ENCODE assay signal across 8 mouse cellular contexts in the genomic region with DNA sequence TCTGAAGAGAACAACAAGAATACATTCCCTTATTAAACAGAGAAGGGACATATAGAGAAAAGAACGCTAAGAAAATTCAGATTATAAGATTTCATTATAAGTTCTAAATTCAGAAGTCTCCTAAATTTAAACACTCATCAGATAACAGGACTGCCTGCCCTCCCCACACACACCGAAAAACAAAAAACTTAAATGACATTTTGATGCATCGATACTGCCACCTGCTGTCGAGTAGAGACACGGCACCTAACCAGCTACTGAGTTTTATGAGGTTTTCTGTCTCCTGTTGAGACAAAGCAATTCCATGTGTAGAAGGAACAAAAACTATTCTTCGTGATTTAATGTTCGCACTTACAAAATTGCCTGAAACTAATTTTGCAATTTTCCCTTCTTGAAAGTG. TPM values are rescaled to one million over a fixed set of nuclear protein-coding genes. Genes with fewer than 3 reads are reported as not detected.
A peak's percentile ranks its signal among the peaks of the same experiment; 100 is the strongest.
DNase-seq lines count a peak whose midpoint lies in the region; ATAC-seq and TF ChIP-seq lines count a peak whose summit lies in the region.

No protein-coding gene starts in this region.

- peak overlapping the region in 1 of 2 experiments; percentile 51; a peak in 3 of 4 replicates for H3K4me3 ChIP-seq in heart, embryonic 14.5 days (ENCODE audit: control insufficient read depth in 1 of 2, insufficient read depth in 1 of 2, low read depth in 1 of 2, low read length in 2 of 2)
- peak overlapping the region; percentile 37 for H3K4me3 ChIP-seq in kidney, postnatal 0 days (replicated peaks; ENCODE audit: low read depth, low read length)
- H3K4me3 ChIP-seq in liver, adult 2 months (ENCODE audit: insufficient read depth, low read depth, low read length) = no peak overlapping the region

- no peaks in the 10 kb centered on the region for H3K79me2 ChIP-seq in liver, adult 2 months (ENCODE audit: control insufficient read depth, insufficient read depth, low read length)

- H3K4me2 ChIP-seq in heart, embryonic 14.5 days (ENCODE audit: low read length) = peak overlapping the region; percentile 90
- H3K4me2 ChIP-seq in kidney, postnatal 0 days (ENCODE audit: low read length) = peak overlapping the region; percentile 71

- H3K36me3 ChIP-seq in heart, embryonic 14.5 days (ENCODE audit: control insufficient read depth, insufficient read depth, low read length) = no peaks in the 10 kb centered on the region
- no peaks in the 10 kb centered on the region for H3K36me3 ChIP-seq in kidney, postnatal 0 days (ENCODE audit: insufficient read depth, low read length)
- no peaks in the 10 kb centered on the region for H3K36me3 ChIP-seq in liver, adult 2 months (ENCODE audit: control insufficient read depth, insufficient read depth, low read length)

- H3K27ac ChIP-seq in heart, embryonic 14.5 days (replicated peaks in 1 of 2; ENCODE audit: control insufficient read depth in 1 of 2, insufficient read depth in 1 of 2, low read depth in 2 of 2, low read length in 2 of 2) = no peak overlapping the region
- no peak overlapping the region for H3K27ac ChIP-seq in kidney, postnatal 0 days
- H3K27ac ChIP-seq in liver, adult 2 months (replicated peaks; ENCODE audit: insufficient read depth, low read depth, low read length) = no peak overlapping the region

- TF ChIP-seq CTCF in brain, embryonic 14.5 days (IDR thresholded peaks at IDR 0.05; ENCODE audit: borderline replicate concordance, extremely low read depth, insufficient read depth, insufficient read length) = peak; percentile 83; the same call in 1 of the 2 replicates
- TF ChIP-seq CTCF in kidney, postnatal 0 days (IDR thresholded peaks at IDR 0.05; ENCODE audit: low read depth) = peak; percentile 86
- peak; percentile 54 for TF ChIP-seq CTCF in liver, adult 2 months (IDR thresholded peaks at IDR 0.05; ENCODE audit: low read depth, low read length)

- peaks cover 0 to 4% of the 10 kb centered on the region in 2 experiments; a peak in 1 of 4 replicates for H3K4me1 ChIP-seq in heart, embryonic 14.5 days (ENCODE audit: control insufficient read depth in 2 of 2, insufficient read depth in 2 of 2, low read length in 2 of 2)
- no peaks in the 10 kb centered on the region for H3K4me1 ChIP-seq in kidney, postnatal 0 days (replicated peaks; ENCODE audit: insufficient read depth, low read length)
- no peaks in the 10 kb centered on the region; the same call in 1 of the 2 replicates for H3K4me1 ChIP-seq in liver, adult 2 months (ENCODE audit: control insufficient read depth, insufficient read depth, low read length)

- DNase-seq in CD4-positive, CD25-positive, alpha-beta regulatory T cell, adult 2 months (ENCODE audit: low read depth, low spot score) = peak; percentile 58
- DNase-seq in brain, embryonic 14.5 days (ENCODE audit: low read depth) = peak; percentile 89
- DNase-seq in fibroblast of lung, adult 2 months (ENCODE audit: low read depth) = peak; percentile 33
- DNase-seq in kidney, postnatal 0 days (ENCODE audit: low spot score) = peak; percentile 89
- DNase-seq in liver, adult 2 months (ENCODE audit: extremely low read depth, low read depth, low spot score) = peak; percentile 64
- peak; percentile 30 for DNase-seq in naive thymus-derived CD4-positive, alpha-beta T cell, adult 2 months (ENCODE audit: low read depth)
- peak; percentile 40 for DNase-seq in telencephalon, adult 2 months (ENCODE audit: low read depth, low spot score)

- no peak for TF ChIP-seq POLR2A in brain, embryonic 14.5 days (IDR thresholded peaks at IDR 0.05; ENCODE audit: borderline replicate concordance, extremely low read depth, insufficient read depth, insufficient read length, poor library complexity, severe bottlenecking)
- no peak for TF ChIP-seq POLR2A in liver, adult 2 months (IDR thresholded peaks at IDR 0.05; ENCODE audit: extremely low read depth, insufficient read depth, low read length)

- H3K27me3 ChIP-seq in heart, embryonic 14.5 days (ENCODE audit: control insufficient read depth, insufficient read depth, low read length) = no peaks in the 10 kb centered on the region
- H3K27me3 ChIP-seq in kidney, postnatal 0 days (ENCODE audit: insufficient read depth, low read length) = no peaks in the 10 kb centered on the region
- H3K27me3 ChIP-seq in liver, adult 2 months (ENCODE audit: control insufficient read depth, insufficient read depth, low read length) = no peaks in the 10 kb centered on the region; the same call in 1 of the 2 replicates

- under 1% methylated on average over 7 of the region's 7 CpGs for WGBS in heart, embryonic 14.5 days
- 2% methylated on average over 7 of the region's 7 CpGs for WGBS in kidney, postnatal 0 days
- under 1% methylated on average over 7 of the region's 7 CpGs for WGBS in liver, adult 2 months

- peak overlapping the region; percentile 69 for H3K9ac ChIP-seq in heart, embryonic 14.5 days (ENCODE audit: low read length)
- H3K9ac ChIP-seq in kidney, postnatal 0 days (ENCODE audit: low read depth, low read length) = no peak overlapping the region
- H3K9ac ChIP-seq in liver, adult 2 months (ENCODE audit: low read depth, low read length) = no peak overlapping the region

- no peak for ATAC-seq in heart, embryonic 14.5 days (ENCODE audit: insufficient number of reproducible peaks, insufficient read depth, low FRiP score, low read depth)
- no peak for ATAC-seq in kidney, postnatal 0 days (replicated peaks; ENCODE audit: low FRiP score, low read depth)

- no peaks in the 10 kb centered on the region for H3K9me3 ChIP-seq in heart, embryonic 14.5 days (ENCODE audit: control insufficient read depth, low read length)
- no peaks in the 10 kb centered on the region for H3K9me3 ChIP-seq in kidney, postnatal 0 days (replicated peaks; ENCODE audit: low read length)

RNA-seq across cellular contexts. Expression of a gene that starts 23.2 kb away (rescaled TPM):
- polyA plus RNA-seq in brain, embryonic 14.5 days (2012; rRNA removed) = not detected in 2 replicates
- not detected in 2 replicates for polyA plus RNA-seq in heart, embryonic 14.5 days (2014; fragmentation: Nextera tagmentation; extraction: Ambion mirVana)
- polyA plus RNA-seq in kidney, postnatal 0 days (2015; fragmentation: Nextera tagmentation; extraction: Ambion mirVana) = not detected in 2 replicates
- not detected in 2 replicates for total RNA-seq in liver, adult 2 months (2014; rRNA removed)
- polyA plus RNA-seq in liver, adult 2 months (2012; rRNA removed) = not detected in 2 replicates

Comparison
In these comparisons a context has a peak if more than half of its experiments do, and no peak if none do; other contexts are left out.
1. DNase-seq: peak in every context shown above with its lines; median percentile 89 in brain, embryonic 14.5 days; 89 in kidney, postnatal 0 days; 64 in liver, adult 2 months; 58 in CD4-positive, CD25-positive, alpha-beta regulatory T cell, adult 2 months; 40 in telencephalon, adult 2 months; 33 in fibroblast of lung, adult 2 months; 30 in naive thymus-derived CD4-positive, alpha-beta T cell, adult 2 months.